ENCODE assay signal across 8 mouse cellular contexts in the genomic region with DNA sequence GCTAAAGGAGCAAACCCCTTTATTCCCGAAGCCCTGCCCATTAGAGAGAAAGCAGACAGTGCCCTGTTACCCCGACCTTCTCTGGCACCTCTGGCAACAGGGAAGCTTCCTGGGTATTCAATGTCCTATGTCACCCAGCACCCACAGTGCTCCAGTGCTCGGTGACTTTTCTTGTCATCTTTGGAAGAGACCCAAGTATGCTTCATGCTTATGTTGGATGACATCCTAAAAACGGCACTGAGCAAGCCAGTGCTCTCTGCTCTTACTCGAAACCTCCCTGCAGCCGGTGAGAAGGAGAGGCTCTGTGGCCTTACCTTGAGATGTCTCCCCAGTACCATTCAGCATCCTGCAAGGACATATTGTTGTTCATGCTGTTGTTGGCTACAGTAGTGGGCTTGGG.
DNase-seq lines count a peak whose midpoint lies in the region; ATAC-seq lines count a peak whose summit lies in the region.

No protein-coding gene starts in this region.

- no peaks in the 10 kb centered on the region for H3K9me3 ChIP-seq in heart, embryonic 10.5 days
- H3K9me3 ChIP-seq in embryonic facial prominence, embryonic 14.5 days (ENCODE audit: control insufficient read depth, low read length), result no peaks in the 10 kb centered on the region
- no peaks in the 10 kb centered on the region for H3K9me3 ChIP-seq in limb, embryonic 15.5 days

- no peak overlapping the region for H3K9ac ChIP-seq in embryonic facial prominence, embryonic 14.5 days (ENCODE audit: low read depth, low read length)
- no peak overlapping the region for H3K9ac ChIP-seq in limb, embryonic 15.5 days

- H3K4me2 ChIP-seq in embryonic facial prominence, embryonic 14.5 days (ENCODE audit: low read depth, low read length), result peak overlapping the region; percentile 77
- H3K4me2 ChIP-seq in limb, embryonic 15.5 days, result peak overlapping the region; percentile 12; the same call in 1 of the 2 replicates

- no peak overlapping the region for H3K4me3 ChIP-seq in heart, embryonic 10.5 days
- 0 out of 2 replicates have a peak overlapping the region, but pooled peaks have one; percentile 6 for H3K4me3 ChIP-seq in embryonic facial prominence, embryonic 14.5 days (ENCODE audit: low read depth, low read length)
- peak overlapping the region; percentile 20; the same call in 1 of the 2 replicates for H3K4me3 ChIP-seq in limb, embryonic 15.5 days

- ATAC-seq in embryonic facial prominence, embryonic 14.5 days (ENCODE audit: low read depth), result no peak
- no peak for ATAC-seq in limb, embryonic 15.5 days (ENCODE audit: insufficient number of reproducible peaks, low FRiP score, low TSS enrichment, low read depth)
- ATAC-seq in granulocyte monocyte progenitor cell, adult 5-6 weeks (replicated peaks; ENCODE audit: poor library complexity, severe bottlenecking), result no peak

- DNase-seq in heart, adult 9 months (ENCODE audit: low spot score in 2 of 2), result peak; percentile 54 to 66
- DNase-seq in heart, embryonic 10.5 days (ENCODE audit: low spot score), result no peak
- peak; percentile 39 for DNase-seq in adrenal gland, postnatal 14 days
- DNase-seq in embryonic facial prominence, embryonic 14.5 days (ENCODE audit: low spot score), result peak; percentile 39
- no peak for DNase-seq in c-Kit-positive CD71-positive TER-119-positive erythroid progenitor cells, embryonic 14.5 days (ENCODE audit: low spot score)
- no peak for DNase-seq in testis, postnatal 10 days (ENCODE audit: low spot score)

- peaks cover 43% of the 10 kb centered on the region for H3K36me3 ChIP-seq in heart, embryonic 10.5 days
- H3K36me3 ChIP-seq in embryonic facial prominence, embryonic 14.5 days (ENCODE audit: control insufficient read depth, insufficient read depth, low read length), result peaks cover 43% of the 10 kb centered on the region
- peaks cover 38% of the 10 kb centered on the region for H3K36me3 ChIP-seq in limb, embryonic 15.5 days

- H3K27me3 ChIP-seq in heart, embryonic 10.5 days (ENCODE audit: insufficient read depth, poor library complexity, severe bottlenecking), result no peaks in the 10 kb centered on the region
- H3K27me3 ChIP-seq in embryonic facial prominence, embryonic 14.5 days (replicated peaks; ENCODE audit: control insufficient read depth, insufficient read depth, low read length), result no peaks in the 10 kb centered on the region
- no peaks in the 10 kb centered on the region for H3K27me3 ChIP-seq in limb, embryonic 15.5 days

- WGBS in heart, embryonic 10.5 days, result 80% methylated on average over 6 of the region's 6 CpGs
- WGBS in embryonic facial prominence, embryonic 14.5 days, result 64% methylated on average over 6 of the region's 6 CpGs
- WGBS in limb, embryonic 15.5 days, result 57% methylated on average over 6 of the region's 6 CpGs

- no peak overlapping the region for H3K27ac ChIP-seq in heart, embryonic 10.5 days
- H3K27ac ChIP-seq in embryonic facial prominence, embryonic 14.5 days (replicated peaks; ENCODE audit: low read depth, low read length), result no peak overlapping the region
- no peak overlapping the region for H3K27ac ChIP-seq in limb, embryonic 15.5 days

- H3K4me1 ChIP-seq in heart, embryonic 10.5 days, result peaks cover 34% of the 10 kb centered on the region
- H3K4me1 ChIP-seq in embryonic facial prominence, embryonic 14.5 days (ENCODE audit: control insufficient read depth, insufficient read depth, low read length), result peaks cover 18% of the 10 kb centered on the region; the same call in 1 of the 2 replicates
- peaks cover 34% of the 10 kb centered on the region for H3K4me1 ChIP-seq in limb, embryonic 15.5 days

Comparison
In these comparisons a context has a peak if more than half of its experiments do, and no peak if none do; other contexts are left out.
1. DNase-seq: peak in heart, adult 9 months (2 of 2), adrenal gland, postnatal 14 days (single experiment) and embryonic facial prominence, embryonic 14.5 days (single experiment); none in heart, embryonic 10.5 days (single experiment), c-Kit-positive CD71-positive TER-119-positive erythroid progenitor cells, embryonic 14.5 days (single experiment) and testis, postnatal 10 days (single experiment).